Mouse (Mus musculus) neural tube, embryonic 11.5 days (tissue): ENCODE measurements around the gene Trappc3l. TPM values are rescaled to one million over a fixed set of nuclear protein-coding genes. Genes with fewer than 3 reads are reported as not detected.

Source experiments
- ATAC-seq: fragments of 200-750 bp; cut with Nextera tagmentation; 2 replicates; pipeline ENCODE4 v1.8.0; 2017; ENCODE audit warnings: moderate number of reproducible peaks, mild to moderate bottlenecking, moderate TSS enrichment, moderate library complexity; ENCODE audit not compliant: insufficient read depth, low FRiP score, low TSS enrichment
- DNase-seq: peaks from one replicate; pipeline ENCODE4 v3.0.0-alpha.2; 2015; ENCODE audit warnings: low spot score
- H3K27ac ChIP-seq: fragments of 300-500 bp; sonication (generic); 2 replicates; pipeline ENCODE4 v1.5.1; 2014; ENCODE audit warnings: low read depth, mild to moderate bottlenecking, low read length
- H3K27me3 ChIP-seq: fragments of 300-500 bp; sonication (generic); 2 replicates; pipeline ENCODE4 v1.6.1; 2014; ENCODE audit warnings: mild to moderate bottlenecking, low read length, mixed read lengths; ENCODE audit not compliant: control insufficient read depth, insufficient read depth
- H3K36me3 ChIP-seq: fragments of 300-500 bp; sonication (generic); 2 replicates; pipeline ENCODE4 v1.6.1; 2014; ENCODE audit warnings: mild to moderate bottlenecking, low read length, moderate library complexity, mixed read lengths; ENCODE audit not compliant: control insufficient read depth, insufficient read depth
- H3K4me1 ChIP-seq: fragments of 300-500 bp; sonication (generic); 2 replicates; pipeline ENCODE4 v1.6.1; 2014; ENCODE audit warnings: low read length, mixed read lengths; ENCODE audit not compliant: control insufficient read depth, insufficient read depth
- H3K4me2 ChIP-seq: fragments of 300-500 bp; sonication (generic); 2 replicates; pipeline ENCODE4 v1.6.1; 2014; ENCODE audit warnings: low read depth, mild to moderate bottlenecking, moderate library complexity
- H3K4me3 ChIP-seq: fragments of 300-500 bp; sonication (generic); 2 replicates; pipeline ENCODE4 v1.5.1; 2014; ENCODE audit warnings: low read depth, low read length
- H3K9ac ChIP-seq: fragments of 300-500 bp; sonication (generic); 2 replicates; pipeline ENCODE4 v1.6.1; 2014; ENCODE audit warnings: mild to moderate bottlenecking, low read length
- H3K9me3 ChIP-seq: fragments of 300-500 bp; sonication (generic); 2 replicates; pipeline ENCODE4 v1.6.1; 2016; ENCODE audit warnings: low read length; ENCODE audit not compliant: control insufficient read depth
- WGBS: fragments of 180-500 bp; shearing (Covaris S2); extraction: QIAGEN DNeasy Blood & Tissue Kit; methylation state at CpG from one replicate; pipeline ENCODE4 v1.1.7; 2014; 5-methylcytosine and 5-hydroxymethylcytosine counted together
- polyA plus RNA-seq: library from polyadenylated mRNA; unstranded; fragments of >200 nt; fragmentation: Nextera tagmentation; extraction: Ambion mirVana; gene quantifications from 2 replicates; pipeline ENCODE4 v1.2.1, GENCODE M21; 2014

The Trappc3l gene
- polyA plus RNA-seq, 1 experiment from 2014 or later = not detected

GRCm38 (mm10) chr10:34138027-34138426 is 100.6 kb downstream of the Trappc3l start:
- H3K9ac ChIP-seq = no peak overlapping the region
- no peak overlapping the region for H3K27ac ChIP-seq
- no peak overlapping the region for H3K4me3 ChIP-seq
- H3K4me2 ChIP-seq = no peak overlapping the region
- ATAC-seq (no peak), DNase-seq (no peak)
- H3K9me3 ChIP-seq = no peaks in the 10 kb centered on the region
- 82% methylated on average over 6 of the region's 6 CpGs for WGBS
- no peaks in the 10 kb centered on the region for H3K27me3 ChIP-seq
- no peaks in the 10 kb centered on the region for H3K36me3 ChIP-seq
- H3K4me1 ChIP-seq = no peaks in the 10 kb centered on the region

DNA sequence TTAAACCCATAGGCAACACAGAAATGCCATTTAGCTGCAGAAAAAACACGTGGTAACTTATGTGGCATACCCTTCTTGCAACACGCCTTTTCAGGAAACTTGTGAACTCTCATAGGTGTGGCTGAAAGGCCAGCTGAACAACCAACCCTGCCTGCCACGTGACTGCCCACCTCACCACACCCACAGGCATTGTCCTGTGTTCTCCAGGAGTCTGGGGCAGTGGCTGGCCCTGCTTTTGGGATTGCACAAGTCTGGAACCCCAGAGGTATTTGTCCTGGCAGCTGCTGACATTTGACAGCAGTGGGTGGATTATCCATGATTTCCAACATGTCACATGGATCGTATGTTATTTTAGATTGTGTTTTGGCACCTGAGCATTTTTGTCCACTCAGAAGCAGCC is 102.4 kb downstream of the Trappc3l start:
- no peak for DNase-seq
- Histone ChIP-seq H3K4me1 (no peaks in the 10 kb centered on the region), H3K4me2 (no peak overlapping the region), H3K27ac (no peak overlapping the region), H3K9me3 (0 out of 2 replicates have a peak, but pooled peaks cover 2% of the 10 kb centered on the region), H3K9ac (no peak overlapping the region), H3K27me3 (no peaks in the 10 kb centered on the region), H3K36me3 (no peaks in the 10 kb centered on the region), H3K4me3 (no peak overlapping the region)
- ATAC-seq = no peak
- WGBS = 76% methylated on average over 4 of the region's 4 CpGs

- H3K27ac ChIP-seq = no peak overlapping the region
- H3K4me2 ChIP-seq = no peak overlapping the region
- DNase-seq (no peak), ATAC-seq (no peak)
- no peaks in the 10 kb centered on the region for H3K27me3 ChIP-seq
- H3K4me1 ChIP-seq = no peaks in the 10 kb centered on the region
- no peak overlapping the region for H3K4me3 ChIP-seq
- 0 out of 2 replicates have a peak, but pooled peaks cover 2% of the 10 kb centered on the region for H3K9me3 ChIP-seq
- 87% methylated on average over 2 of the region's 2 CpGs for WGBS
- H3K9ac ChIP-seq = no peak overlapping the region
- H3K36me3 ChIP-seq = no peaks in the 10 kb centered on the region
Measured at GRCm38 (mm10) chr10:34141693-34142092, 104.3 kb downstream of the Trappc3l start.

GRCm38 (mm10) chr10:34149772-34150171 is 112.4 kb downstream of the Trappc3l start:
- ATAC-seq (no peak), DNase-seq (no peak)
- H3K36me3 ChIP-seq = no peaks in the 10 kb centered on the region
- WGBS = 82% methylated on average over 3 of the region's 3 CpGs
- no peaks in the 10 kb centered on the region for H3K4me1 ChIP-seq
- H3K27ac ChIP-seq = no peak overlapping the region
- H3K4me3 ChIP-seq = no peak overlapping the region
- H3K9ac ChIP-seq = no peak overlapping the region
- no peaks in the 10 kb centered on the region for H3K9me3 ChIP-seq
- H3K4me2 ChIP-seq = no peak overlapping the region
- H3K27me3 ChIP-seq = no peaks in the 10 kb centered on the region

GRCm38 (mm10) chr10:34150454-34150853 is 113.1 kb downstream of the Trappc3l start:
- no peak for ATAC-seq
- no peak overlapping the region for H3K9ac ChIP-seq
- no peaks in the 10 kb centered on the region for H3K27me3 ChIP-seq
- 40% methylated on average over 6 of the region's 6 CpGs for WGBS
- no peaks in the 10 kb centered on the region for H3K4me1 ChIP-seq
- H3K4me2 ChIP-seq = no peak overlapping the region
- H3K4me3 ChIP-seq = no peak overlapping the region
- no peaks in the 10 kb centered on the region for H3K9me3 ChIP-seq
- DNase-seq = no peak
- H3K36me3 ChIP-seq = no peaks in the 10 kb centered on the region
- no peak overlapping the region for H3K27ac ChIP-seq

DNA sequence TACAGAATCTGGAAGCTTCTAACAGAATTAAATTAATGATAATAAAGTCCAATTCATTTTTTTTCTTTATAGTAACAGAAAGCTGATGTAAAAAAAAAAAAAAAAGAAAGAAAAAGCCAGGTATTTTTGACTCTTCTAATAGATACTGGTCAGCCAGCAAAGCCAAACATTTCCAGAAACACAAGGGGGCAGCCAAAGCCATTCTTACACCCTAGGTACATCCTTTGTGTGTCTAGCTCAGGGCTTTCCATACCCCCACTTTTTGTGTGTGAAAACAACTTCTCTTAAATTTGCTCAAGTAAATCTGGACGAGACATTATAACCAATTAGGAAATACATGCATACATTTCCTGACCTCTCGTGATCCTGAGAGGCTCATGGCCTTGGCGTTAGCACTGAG is 114.4 kb downstream of the Trappc3l start:
- H3K9me3 ChIP-seq = no peaks in the 10 kb centered on the region
- no peak overlapping the region for H3K9ac ChIP-seq
- H3K36me3 ChIP-seq = no peaks in the 10 kb centered on the region
- DNase-seq (no peak), ATAC-seq (no peak)
- no peaks in the 10 kb centered on the region for H3K27me3 ChIP-seq
- H3K4me1 ChIP-seq = no peaks in the 10 kb centered on the region
- WGBS = 82% methylated on average over 3 of the region's 3 CpGs
- H3K4me3 ChIP-seq = no peak overlapping the region
- no peak overlapping the region for H3K4me2 ChIP-seq
- no peak overlapping the region for H3K27ac ChIP-seq

DNA sequence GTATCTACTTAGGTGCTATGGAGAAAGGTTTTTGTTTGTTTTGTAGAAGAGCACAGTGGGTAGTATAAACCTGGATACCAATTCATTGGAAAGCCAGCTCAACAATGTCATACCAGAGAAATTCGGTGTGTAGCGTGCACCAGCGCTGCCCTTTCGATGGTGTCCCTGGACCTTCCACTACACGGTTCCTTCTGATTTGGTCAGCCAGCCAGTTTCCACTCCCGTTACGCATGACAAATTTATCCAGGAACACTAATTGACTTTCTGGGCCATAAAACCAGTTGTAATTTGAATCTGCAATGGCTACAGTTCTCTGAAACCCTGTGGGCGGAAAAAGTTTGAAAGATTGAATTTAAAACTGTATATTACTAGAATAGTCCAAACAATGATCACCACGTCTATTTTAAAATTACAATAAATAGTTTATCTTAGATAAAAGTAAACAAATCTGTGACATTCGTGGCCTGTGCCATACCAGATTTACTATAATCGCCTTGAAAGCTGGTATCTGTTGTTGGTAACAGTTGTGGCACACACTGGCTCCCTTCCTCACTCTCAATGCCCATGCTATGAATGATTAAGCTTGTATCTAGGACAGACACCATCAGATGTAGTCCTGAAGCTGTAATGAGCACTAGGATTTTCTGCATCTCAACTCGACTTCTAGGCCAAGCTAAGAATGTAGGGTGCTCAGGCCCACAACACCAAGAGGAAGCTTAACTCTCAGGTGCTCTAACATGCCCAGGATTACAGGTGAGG is 118.6 kb downstream of the Trappc3l start:
- no peak overlapping the region for H3K9ac ChIP-seq
- WGBS = 84% methylated on average over 12 of the region's 12 CpGs
- no peaks in the 10 kb centered on the region for H3K9me3 ChIP-seq
- H3K27ac ChIP-seq = no peak overlapping the region
- no peaks in the 10 kb centered on the region for H3K27me3 ChIP-seq
- no peaks in the 10 kb centered on the region for H3K4me1 ChIP-seq
- DNase-seq (no peak), ATAC-seq (no peak)
- H3K4me2 ChIP-seq = no peak overlapping the region
- no peak overlapping the region for H3K4me3 ChIP-seq
- H3K36me3 ChIP-seq = no peaks in the 10 kb centered on the region

Other genes starting within 250 kb of the Trappc3l start
- not detected in 2 replicates for gene Sult3a1, start 179.9 kb upstream of the Trappc3l start, polyA plus RNA-seq
- gene Rsph4a, start 132.5 kb upstream of the Trappc3l start, polyA plus RNA-seq = 0.09 TPM in 1 of 2 replicates, not detected in the other
- 23.4 and 23.8 TPM in 2 replicates for gene Zup1, start 86.3 kb upstream of the Trappc3l start, polyA plus RNA-seq
- 147 and 150 TPM in 2 replicates for gene Rwdd1, start 18.0 kb upstream of the Trappc3l start, polyA plus RNA-seq
- gene Calhm4, start 6.7 kb downstream of the Trappc3l start, polyA plus RNA-seq = not detected in 2 replicates
- 0.13 and 0.19 TPM in 2 replicates for gene Calhm5, start 58.9 kb downstream of the Trappc3l start, polyA plus RNA-seq
- gene Calhm6, start 90.4 kb downstream of the Trappc3l start, polyA plus RNA-seq = 0.37 TPM in 1 of 2 replicates, not detected in the other
- gene Dse, start 170.1 kb downstream of the Trappc3l start, polyA plus RNA-seq = 28.2 and 32.6 TPM in 2 replicates
- 72.9 and 74.7 TPM in 2 replicates for gene Tspyl1, start 244.6 kb downstream of the Trappc3l start, polyA plus RNA-seq